In genomic region chr1:105123936-105124335, GRCm38 (mm10) we compare ENCODE assay signal across 28 mouse cellular contexts.
DNase-seq lines count a peak whose midpoint lies in the region; ATAC-seq and TF ChIP-seq lines count a peak whose summit lies in the region.
"Had no signal": no experiment of that assay in that cellular context is flagged by ENCODE, and none has a peak within 500 bp of the region (broad histone marks: within the 10 kb centered on the region; RNA-seq: fewer than 3 reads in every experiment).

No protein-coding gene starts in this region.

- H3K4me3 ChIP-seq in lung, embryonic 14.5 days (ENCODE audit: low read depth, low read length), result no peak overlapping the region
- H3K4me3 ChIP-seq in intestine, embryonic 16.5 days (ENCODE audit: low read length), result no peak overlapping the region
- H3K4me3 ChIP-seq: erythroblast, embryonic 14.5 days; heart, embryonic 10.5 days; heart, embryonic 15.5 days; hindbrain, embryonic 12.5 days; layer of hippocampus, adult 2 months; limb, embryonic 13.5 days had no signal

- H3K36me3 ChIP-seq in lung, embryonic 14.5 days (ENCODE audit: insufficient read depth), result no peaks in the 10 kb centered on the region
- H3K36me3 ChIP-seq in intestine, embryonic 16.5 days (ENCODE audit: control insufficient read depth, insufficient read depth, low read length), result no peaks in the 10 kb centered on the region
- H3K36me3 ChIP-seq: heart, embryonic 10.5 days; heart, embryonic 15.5 days; hindbrain, embryonic 12.5 days; limb, embryonic 13.5 days had no signal

- H3K27me3 ChIP-seq in lung, embryonic 14.5 days (ENCODE audit: insufficient read depth, low read length), result no peaks in the 10 kb centered on the region
- no peaks in the 10 kb centered on the region for H3K27me3 ChIP-seq in intestine, embryonic 16.5 days (replicated peaks; ENCODE audit: control insufficient read depth, insufficient read depth, low read length)
- H3K27me3 ChIP-seq: heart, embryonic 15.5 days; hindbrain, embryonic 12.5 days; limb, embryonic 13.5 days had no signal

- ATAC-seq in lung, embryonic 14.5 days (ENCODE audit: insufficient read depth), result peak; percentile 71; the same call in 1 of the 2 replicates
- peak; percentile 58; the same call in 1 of the 2 replicates for ATAC-seq in intestine, embryonic 16.5 days
- ATAC-seq in erythroblast, adult 5-6 weeks (replicated peaks; ENCODE audit: low FRiP score, poor library complexity, severe bottlenecking), result no peak
- ATAC-seq: forebrain, embryonic 16.5 days; hindbrain, postnatal 0 days; midbrain, embryonic 16.5 days had no signal

- 44% methylated on average over 4 of the region's 4 CpGs for WGBS in lung, embryonic 14.5 days
- 74% methylated on average over 4 of the region's 4 CpGs for WGBS in intestine, embryonic 16.5 days

- no peak for TF ChIP-seq CTCF in lung, embryonic 14.5 days (IDR thresholded peaks at IDR 0.05; ENCODE audit: low read depth)

- no peaks in the 10 kb centered on the region for H3K4me1 ChIP-seq in lung, embryonic 14.5 days (ENCODE audit: insufficient read depth)
- peaks cover 5% of the 10 kb centered on the region; the same call in 1 of the 2 replicates for H3K4me1 ChIP-seq in intestine, embryonic 16.5 days (ENCODE audit: control insufficient read depth, insufficient read depth, low read length)
- H3K4me1 ChIP-seq: heart, embryonic 15.5 days; hindbrain, embryonic 12.5 days; limb, embryonic 13.5 days had no signal

- intact Hi-C loops in heart, postnatal 14 days (cut with DNase I), result no loop called here

- H3K9ac ChIP-seq in lung, embryonic 14.5 days, result no peak overlapping the region
- H3K9ac ChIP-seq in intestine, embryonic 16.5 days (ENCODE audit: low read depth, low read length), result no peak overlapping the region
- H3K9ac ChIP-seq: heart, embryonic 15.5 days; hindbrain, embryonic 12.5 days; limb, embryonic 13.5 days had no signal

- no peak overlapping the region for H3K4me2 ChIP-seq in lung, embryonic 14.5 days
- H3K4me2 ChIP-seq in intestine, embryonic 16.5 days (ENCODE audit: low read depth, low read length), result no peak overlapping the region
- H3K4me2 ChIP-seq: heart, embryonic 15.5 days; hindbrain, embryonic 12.5 days; limb, embryonic 13.5 days; liver, embryonic 11.5 days; midbrain, embryonic 11.5 days had no signal

- H3K27ac ChIP-seq in lung, embryonic 14.5 days (ENCODE audit: low read depth), result no peak overlapping the region
- no peak overlapping the region for H3K27ac ChIP-seq in intestine, embryonic 16.5 days (ENCODE audit: low read length)
- H3K27ac ChIP-seq: heart, embryonic 10.5 days; heart, embryonic 15.5 days; hindbrain, embryonic 12.5 days; hindbrain, postnatal 0 days; layer of hippocampus, adult 2 months; limb, embryonic 13.5 days had no signal

- no peaks in the 10 kb centered on the region for H3K9me3 ChIP-seq in lung, embryonic 14.5 days (ENCODE audit: low read depth, low read length)
- H3K9me3 ChIP-seq in intestine, embryonic 16.5 days (ENCODE audit: control insufficient read depth, low read length), result no peaks in the 10 kb centered on the region
- H3K9me3 ChIP-seq: heart, embryonic 10.5 days; heart, embryonic 15.5 days; limb, embryonic 13.5 days had no signal

- DNase-seq in heart, adult 11 months, result peak; percentile 86
- no peak for DNase-seq in heart, postnatal 14 days
- peak; percentile 19 for DNase-seq in lung, embryonic 14.5 days
- no peak for DNase-seq in lung, postnatal 14 days
- peak; percentile 22 for DNase-seq in brain, adult 2 months (ENCODE audit: low read depth, low spot score)
- DNase-seq: adrenal gland, adult 2 months; adrenal gland, postnatal 36 days; cerebellum, adult 8-10 months; cerebellum, postnatal 25 days; gastrocnemius, postnatal 14 days; heart, postnatal 36 days; kidney, adult 8-10 months; kidney, postnatal 25 days; right cerebral cortex, adult 18-20 months; right cerebral cortex, postnatal 4 days had no signal

Comparison
In these comparisons a context has a peak if more than half of its experiments do, and no peak if none do; other contexts are left out.
1. DNase-seq: peak in heart, adult 11 months (single experiment), lung, embryonic 14.5 days (single experiment) and brain, adult 2 months (single experiment); none in heart, postnatal 14 days (0 of 2) and lung, postnatal 14 days (single experiment).